Mouse (Mus musculus) right cerebral cortex, adult 18-20 months (tissue): ENCODE measurements at regions not wholly inside any gene's neighbourhood (a gene's known extent, or its start where the extent isn't known, plus 50 kb on each side); places are given as distances from the start of the nearest gene placed in this dataset.

ENCODE experiments used
- DNase-seq: peaks from one replicate; pipeline ENCODE4 v3.0.0; 2022; ENCODE audit warnings: mixed read lengths

DNA sequence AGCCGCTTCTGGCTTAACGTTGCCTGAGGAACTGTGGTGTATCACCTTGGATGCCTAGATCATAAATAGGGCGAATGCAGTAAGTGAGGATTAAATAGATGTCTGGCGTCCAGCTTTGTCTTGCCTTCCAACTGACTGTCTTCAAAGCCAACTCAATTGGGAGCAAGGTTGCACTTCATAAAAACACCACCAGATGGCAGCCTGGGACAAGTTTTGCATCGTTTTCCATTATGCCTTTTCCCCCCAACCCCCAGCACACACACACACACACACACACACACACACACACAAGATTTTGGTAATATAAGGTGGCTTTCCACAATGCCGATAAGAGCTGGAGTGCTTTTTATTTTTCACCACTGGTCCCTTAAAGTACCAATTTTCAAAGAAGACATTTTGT lies 209.3 kb downstream of the Mtrr start:
- DNase-seq, result peak; percentile 3
